Mouse (Mus musculus) MEL (cell line): ENCODE measurements around the gene Rnf215. TPM values are rescaled to one million over a fixed set of nuclear protein-coding genes. Genes with fewer than 3 reads are reported as not detected.

Experiments
- DNase-seq: peaks from one replicate; pipeline ENCODE4 v3.0.0; 2011; ENCODE audit warnings: low read depth, low spot score
- H3K27ac ChIP-seq: 2 replicates; pipeline ENCODE4 v1.5.1; 2012; ENCODE audit warnings: low read depth, mild to moderate bottlenecking, control low read depth, low read length, moderate library complexity; ENCODE audit not compliant: control insufficient read depth
- H3K27me3 ChIP-seq, 2 experiments: fragments of 150-350 bp in 1 of 2; sonication (generic) in 1 of 2; 2 replicates each; pipeline ENCODE4 v1.6.1; 2012; ENCODE audit warnings: low read length in 2 of 2, mild to moderate bottlenecking in 2 of 2, improper control_type of control experiment in 1 of 2, moderate library complexity in 1 of 2; ENCODE audit not compliant: insufficient read depth in 2 of 2, control insufficient read depth in 1 of 2
- H3K36me3 ChIP-seq, 2 experiments: 2 replicates each; pipeline ENCODE4 v1.6.1; 2012 to 2014; ENCODE audit warnings: low read length in 2 of 2, improper control_type of control experiment in 1 of 2, inconsistent platforms in 1 of 2, mild to moderate bottlenecking in 1 of 2; ENCODE audit not compliant: insufficient read depth in 2 of 2, control insufficient read depth in 1 of 2
- H3K4me1 ChIP-seq, 2 experiments: fragments of 150-350 bp in 1 of 2; sonication (generic) in 1 of 2; 2 replicates each; pipeline ENCODE4 v1.6.1; 2012; ENCODE audit warnings: low read length in 2 of 2, improper control_type of control experiment in 1 of 2, mild to moderate bottlenecking in 1 of 2; ENCODE audit not compliant: insufficient read depth in 2 of 2, control insufficient read depth in 1 of 2
- H3K4me3 ChIP-seq, 2 experiments: fragments of 150-350 bp in 1 of 2; sonication (generic) in 1 of 2; 2 replicates each; pipeline ENCODE4 v1.5.1; 2012; ENCODE audit warnings: low read depth in 2 of 2, low read length in 2 of 2, mild to moderate bottlenecking in 2 of 2, moderate library complexity in 2 of 2, control low read depth in 1 of 2, improper control_type of control experiment in 1 of 2; ENCODE audit not compliant: control insufficient read depth in 1 of 2, insufficient read depth in 1 of 2
- H3K79me2 ChIP-seq: 2 replicates; pipeline ENCODE4 v1.6.1; 2012; ENCODE audit warnings: mild to moderate bottlenecking, low read length, moderate library complexity; ENCODE audit not compliant: control insufficient read depth, poor library complexity, insufficient read depth
- H3K9ac ChIP-seq: 2 replicates; pipeline ENCODE4 v1.6.1; 2012; ENCODE audit warnings: low read depth, mild to moderate bottlenecking, control low read depth, low read length, moderate library complexity; ENCODE audit not compliant: control insufficient read depth, poor library complexity, severe bottlenecking
- H3K9me3 ChIP-seq: fragments of 150-350 bp; sonication (generic); replicated peaks from 2 replicates; pipeline ENCODE4 v1.6.1; 2012; ENCODE audit warnings: mild to moderate bottlenecking, low read length, improper control_type of control experiment, moderate library complexity; ENCODE audit not compliant: insufficient read depth
- BHLHE40 ChIP-seq: IDR thresholded peaks from 2 replicates; pipeline ENCODE4 v1.6.1; 2012; ENCODE audit warnings: low read depth, mild to moderate bottlenecking, inconsistent platforms, low read length, improper control_type of control experiment, borderline replicate concordance
- CHD1 ChIP-seq: IDR thresholded peaks from 2 replicates; pipeline ENCODE4 v1.6.1; 2012; ENCODE audit warnings: low read depth, mild to moderate bottlenecking, inconsistent platforms, low read length, improper control_type of control experiment
- CTCF ChIP-seq, 3 experiments: IDR thresholded peaks in 2 of 3; conservative IDR thresholded peaks in 1 of 3; 2 replicates each; pipeline ENCODE4 v1.5.1; 2011 to 2012; ENCODE audit warnings: low read length in 3 of 3, low read depth in 2 of 3, mild to moderate bottlenecking in 2 of 3, improper control_type of control experiment in 1 of 3, inconsistent platforms in 1 of 3, mixed read lengths in 1 of 3, moderate library complexity in 1 of 3; ENCODE audit not compliant: control insufficient read depth in 1 of 3, insufficient read depth in 1 of 3, poor library complexity in 1 of 3, severe bottlenecking in 1 of 3
- E2F4 ChIP-seq: IDR thresholded peaks from 2 replicates; pipeline ENCODE4 v1.6.1; 2011; ENCODE audit warnings: low read depth, low read length, improper control_type of control experiment, borderline replicate concordance
- ELF1 ChIP-seq: IDR thresholded peaks from 2 replicates; pipeline ENCODE4 v1.6.1; 2014; ENCODE audit warnings: low read depth, mild to moderate bottlenecking, inconsistent platforms, low read length, improper control_type of control experiment, moderate library complexity
- EP300 ChIP-seq, 2 experiments: IDR thresholded peaks; 2 replicates each; pipeline ENCODE4 v1.6.1; 2011; ENCODE audit warnings: improper control_type of control experiment in 2 of 2, low read length in 2 of 2, low read depth in 1 of 2, mild to moderate bottlenecking in 1 of 2
- ETS1 ChIP-seq: IDR thresholded peaks from 2 replicates; pipeline ENCODE4 v1.6.1; 2012; ENCODE audit warnings: low read depth, mild to moderate bottlenecking, inconsistent platforms, low read length, improper control_type of control experiment, moderate library complexity
- GABPA ChIP-seq: IDR thresholded peaks from 2 replicates; pipeline ENCODE4 v1.6.1; 2012; ENCODE audit warnings: low read depth, mild to moderate bottlenecking, inconsistent platforms, low read length, improper control_type of control experiment, moderate library complexity
- GATA1 ChIP-seq: IDR thresholded peaks from 2 replicates; pipeline ENCODE4 v1.6.1; 2011; ENCODE audit warnings: low read depth, low read length, improper control_type of control experiment
- KAT2A ChIP-seq: conservative IDR thresholded peaks from 2 replicates; pipeline ENCODE4 v1.6.1; 2012; ENCODE audit warnings: low read depth, low read length, improper control_type of control experiment, inconsistent platforms
- MAFK ChIP-seq: IDR thresholded peaks from 2 replicates; pipeline ENCODE4 v1.6.1; 2011; ENCODE audit warnings: low read depth, mild to moderate bottlenecking, low read length, improper control_type of control experiment, borderline replicate concordance
- MAX ChIP-seq: IDR thresholded peaks from 2 replicates; pipeline ENCODE4 v1.6.1; 2011; ENCODE audit warnings: low read length, improper control_type of control experiment
- MAZ ChIP-seq: IDR thresholded peaks from 2 replicates; pipeline ENCODE4 v1.6.1; 2012; ENCODE audit warnings: low read depth, mild to moderate bottlenecking, inconsistent platforms, low read length, improper control_type of control experiment
- MEF2A ChIP-seq: IDR thresholded peaks from 2 replicates; pipeline ENCODE4 v1.6.1; 2014; ENCODE audit warnings: low read depth, mild to moderate bottlenecking, inconsistent platforms, low read length, improper control_type of control experiment; ENCODE audit not compliant: poor library complexity, insufficient replicate concordance, severe bottlenecking; ENCODE audit errors: extremely low read depth
- MXI1 ChIP-seq: IDR thresholded peaks from 2 replicates; pipeline ENCODE4 v1.6.1; 2011; ENCODE audit warnings: mild to moderate bottlenecking, low read depth, low read length, improper control_type of control experiment
- MYB ChIP-seq: IDR thresholded peaks from 2 replicates; pipeline ENCODE4 v1.6.1; 2011; ENCODE audit warnings: mild to moderate bottlenecking, low read depth, low read length, improper control_type of control experiment
- MYC ChIP-seq: IDR thresholded peaks from 2 replicates; pipeline ENCODE4 v1.6.1; 2011; ENCODE audit warnings: low read depth, mild to moderate bottlenecking, low read length, improper control_type of control experiment, moderate library complexity
- NELFE ChIP-seq: IDR thresholded peaks from 2 replicates; pipeline ENCODE4 v1.6.1; 2011; ENCODE audit warnings: low read depth, low read length, improper control_type of control experiment
- NRF1 ChIP-seq: IDR thresholded peaks from 2 replicates; pipeline ENCODE4 v1.6.1; 2014; ENCODE audit warnings: low read depth, mild to moderate bottlenecking, inconsistent platforms, low read length, improper control_type of control experiment, moderate library complexity; ENCODE audit not compliant: poor library complexity, insufficient read depth, severe bottlenecking
- POLR2A ChIP-seq, 2 experiments: IDR thresholded peaks; 2 replicates each; pipeline ENCODE4 v1.6.1; 2011 to 2012; ENCODE audit warnings: low read length in 2 of 2, mild to moderate bottlenecking in 2 of 2, control low read depth in 1 of 2, improper control_type of control experiment in 1 of 2, low read depth in 1 of 2, moderate library complexity in 1 of 2; ENCODE audit not compliant: control insufficient read depth in 1 of 2, insufficient read depth in 1 of 2, poor library complexity in 1 of 2
- POLR2AphosphoS5 ChIP-seq: IDR thresholded peaks from 2 replicates; pipeline ENCODE4 v1.6.1; 2012; ENCODE audit warnings: low read depth, borderline replicate concordance, mild to moderate bottlenecking, inconsistent platforms, low read length, moderate library complexity, mixed read lengths
- RCOR1 ChIP-seq: IDR thresholded peaks from 2 replicates; pipeline ENCODE4 v1.6.1; 2012; ENCODE audit warnings: low read depth, mild to moderate bottlenecking, inconsistent platforms, low read length, improper control_type of control experiment
- SIN3A ChIP-seq: IDR thresholded peaks from 2 replicates; pipeline ENCODE4 v1.6.1; 2012; ENCODE audit warnings: low read length, improper control_type of control experiment, inconsistent platforms
- SMC3 ChIP-seq: IDR thresholded peaks from 2 replicates; pipeline ENCODE4 v1.6.1; 2011; ENCODE audit warnings: low read depth, low read length, improper control_type of control experiment
- TAL1 ChIP-seq: IDR thresholded peaks from 2 replicates; pipeline ENCODE4 v1.6.1; 2012; ENCODE audit warnings: mild to moderate bottlenecking, inconsistent platforms, low read length, moderate library complexity, mixed read lengths
- TBP ChIP-seq: IDR thresholded peaks from 2 replicates; pipeline ENCODE4 v1.8.0; 2011; ENCODE audit warnings: low read depth, low read length, improper control_type of control experiment
- TCF12 ChIP-seq: IDR thresholded peaks from 2 replicates; pipeline ENCODE4 v1.6.1; 2014; ENCODE audit warnings: low read depth, mild to moderate bottlenecking, inconsistent platforms, low read length, improper control_type of control experiment, moderate library complexity
- UBTF ChIP-seq: IDR thresholded peaks from 2 replicates; pipeline ENCODE4 v1.6.1; 2012; ENCODE audit warnings: low read depth, mild to moderate bottlenecking, inconsistent platforms, low read length, improper control_type of control experiment, moderate library complexity, borderline replicate concordance; ENCODE audit not compliant: insufficient read depth
- USF1 ChIP-seq: IDR thresholded peaks from 2 replicates; pipeline ENCODE4 v1.6.1; 2014; ENCODE audit warnings: low read depth, mild to moderate bottlenecking, inconsistent platforms, low read length, improper control_type of control experiment, moderate library complexity
- USF2 ChIP-seq, 2 experiments: IDR thresholded peaks; 2 replicates each; pipeline ENCODE4 v1.6.1; 2011 to 2012; ENCODE audit warnings: improper control_type of control experiment in 2 of 2, low read length in 2 of 2, borderline replicate concordance in 1 of 2, inconsistent platforms in 1 of 2, low read depth in 1 of 2, mild to moderate bottlenecking in 1 of 2; ENCODE audit not compliant: insufficient read depth in 1 of 2
- ZC3H11A ChIP-seq: IDR thresholded peaks from 2 replicates; pipeline ENCODE4 v1.6.1; 2012; ENCODE audit warnings: low read depth, mild to moderate bottlenecking, inconsistent platforms, low read length, improper control_type of control experiment
- ZKSCAN1 ChIP-seq: IDR thresholded peaks from 2 replicates; pipeline ENCODE4 v1.6.1; 2012; ENCODE audit warnings: low read depth, mild to moderate bottlenecking, inconsistent platforms, low read length, improper control_type of control experiment, moderate library complexity
- ZMIZ1 ChIP-seq: IDR thresholded peaks from 2 replicates; pipeline ENCODE4 v1.6.1; 2012; ENCODE audit warnings: low read depth, mild to moderate bottlenecking, inconsistent platforms, low read length, improper control_type of control experiment, moderate library complexity
- ZNF384 ChIP-seq: IDR thresholded peaks from 2 replicates; pipeline ENCODE4 v1.6.1; 2012; ENCODE audit warnings: low read depth, mild to moderate bottlenecking, inconsistent platforms, low read length, improper control_type of control experiment
- polyA plus RNA-seq, 2 experiments: library from polyadenylated mRNA; stranded (reverse) in 1 of 2; unstranded in 1 of 2; fragments of >175 nt in 1 of 2; fragments of >200 nt in 1 of 2; gene quantifications; 2 replicates each; pipeline versions ENCODE4 v1.2.1 to v1.2.4; 2012; ENCODE audit warnings: low replicate concordance in 2 of 2, low read depth in 1 of 2; ENCODE audit not compliant: insufficient read length in 2 of 2, insufficient read depth in 1 of 2, missing spikeins in 1 of 2
- total RNA-seq: library from RNA; depleted of rRNA; stranded (reverse); fragments of 300-350 nt; gene quantifications from 2 replicates; pipeline ENCODE4 v1.2.3, GENCODE M21; 2012

Rnf215 gene
- total and polyA plus RNA-seq, 3 experiments: 11.3 to 13.2 TPM; not detected in 1

GRCm38 (mm10) chr11:4094378-4095170, 40.4 kb upstream of the Rnf215 start:
- H3K9ac ChIP-seq: peak overlapping the region; percentile 79
- no peaks in the 10 kb centered on the region for H3K27me3 ChIP-seq
- H3K4me1 ChIP-seq: peaks cover 0 to 7% of the 10 kb centered on the region in 2 experiments; a peak in 2 of 4 replicates
- H3K36me3 ChIP-seq: peaks cover 2 to 6% of the 10 kb centered on the region in 2 experiments; a peak in 2 of 4 replicates
- peaks cover 8% of the 10 kb centered on the region for H3K79me2 ChIP-seq
- DNase-seq: peak; percentile 95
- peak overlapping the region; percentile 87 for H3K27ac ChIP-seq
- H3K4me3 ChIP-seq: peak overlapping the region; percentile 72
- no peaks in the 10 kb centered on the region for H3K9me3 ChIP-seq
- TF ChIP-seq MAX (no peak; the same call in 1 of the 2 replicates), TCF12 (no peak), POLR2A (IDR thresholded peaks at IDR 0.05; ENCODE audit: control insufficient read depth in 1 of 2, insufficient read depth in 1 of 2, low read depth in 1 of 2, low read length in 2 of 2, poor library complexity in 1 of 2) (peak in 1 of 2 experiments; percentile 24; a peak in 1 of 4 replicates), USF1 (peak; percentile 61; the same call in 1 of the 2 replicates), SMC3 (peak; percentile 76), EP300 (IDR thresholded peaks at IDR 0.05; ENCODE audit: low read depth in 1 of 2, low read length in 2 of 2) (peak; percentile 8 to 17; a peak in 1 of 4 replicates), ZKSCAN1 (no peak), KAT2A (0 out of 2 replicates have a peak, but pooled peaks have one; percentile 30), CTCF (IDR thresholded peaks at IDR 0.05 in 2 of 3, conservative IDR thresholded peaks at IDR 0.05 in 1 of 3; ENCODE audit: control insufficient read depth in 1 of 3, insufficient read depth in 1 of 3, low read depth in 2 of 3, low read length in 3 of 3, poor library complexity in 1 of 3, severe bottlenecking in 1 of 3) (peak; percentile 85 to 94 (median 93)), ZMIZ1 (no peak), NELFE (peak; percentile 25; the same call in 1 of the 2 replicates), USF2 (IDR thresholded peaks at IDR 0.05; ENCODE audit: borderline replicate concordance in 1 of 2, insufficient read depth in 1 of 2, low read depth in 1 of 2, low read length in 2 of 2) (no peak), CHD1 (peak; percentile 84; the same call in 1 of the 2 replicates), GABPA (no peak), MEF2A (no peak), MXI1 (no peak), TBP (peak; percentile 68; the same call in 1 of the 2 replicates), MAZ (no peak), MYB (no peak), ZC3H11A (no peak), UBTF (no peak), E2F4 (0 out of 2 replicates have a peak, but pooled peaks have one; percentile 68), ETS1 (peak; percentile 2), RCOR1 (0 out of 2 replicates have a peak, but pooled peaks have one; percentile 16), GATA1 (no peak), ELF1 (no peak), TAL1 (no peak), ZNF384 (no peak), MAFK (no peak), SIN3A (peak; percentile 47; the same call in 1 of the 2 replicates), BHLHE40 (peak; percentile 10; the same call in 1 of the 2 replicates), MYC (0 out of 2 replicates have a peak, but pooled peaks have one; percentile 25), NRF1 (no peak), POLR2AphosphoS5 (no peak)
